18 mouse cellular contexts compared by ENCODE assay signal in the genomic region with DNA sequence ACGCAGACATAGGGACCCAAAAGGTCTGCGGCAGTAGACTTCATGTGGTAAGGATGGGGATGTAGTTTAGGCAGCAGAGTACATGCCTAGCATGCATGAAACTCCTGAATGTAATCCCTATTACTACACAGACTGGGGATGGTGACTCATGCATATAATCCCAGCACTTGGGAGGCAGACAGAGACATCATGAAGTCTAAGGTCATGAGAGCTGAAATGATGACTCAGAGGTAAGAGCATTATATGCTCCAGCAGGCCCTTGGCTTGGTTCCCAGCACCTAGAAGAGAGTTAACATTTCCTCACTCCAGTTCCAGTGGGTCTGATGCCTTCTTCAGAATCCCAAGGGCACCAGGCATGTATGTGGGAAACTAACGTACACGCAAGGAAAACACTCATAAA.
DNase-seq lines count a peak whose midpoint lies in the region; ATAC-seq and TF ChIP-seq lines count a peak whose summit lies in the region.
"Had no signal": no experiment of that assay in that cellular context is flagged by ENCODE, and none has a peak within 500 bp of the region (broad histone marks: within the 10 kb centered on the region; RNA-seq: fewer than 3 reads in every experiment).

No protein-coding gene starts in this region.

- H3K27me3 ChIP-seq in Patski: no peaks in the 10 kb centered on the region
- H3K27me3 ChIP-seq: embryonic facial prominence, embryonic 12.5 days; forebrain, embryonic 15.5 days; heart, embryonic 15.5 days; hindbrain, embryonic 15.5 days had no signal

- DNase-seq in cerebellum, postnatal 10 days: peak; percentile 39 to 40
- no peak for DNase-seq in cerebellum, adult 9-10 months
- DNase-seq in 3T3-L1 (ENCODE audit: low read depth, low spot score) (peak; percentile 21), Patski (ENCODE audit: low read depth, low spot score) (peak; percentile 92)
- peak; percentile 23 for DNase-seq in adrenal gland, postnatal 25 days
- no peak for DNase-seq in frontal cortex, postnatal 14 days (ENCODE audit: low spot score in 2 of 2)
- no peak for DNase-seq in right cerebral cortex, postnatal 10 days (ENCODE audit: low spot score in 2 of 2)
- DNase-seq: B cell, adult 2 months; cerebellum, adult 2 months; gastrocnemius, postnatal 10 days; heart, adult 18-20 months; heart, postnatal 36 days; kidney, adult 11 months had no signal

- in situ Hi-C loops in Patski (cut with MboI; ENCODE audit: low pct_unique_long_range_greater_than_20kb): loop anchor here (25.0 kb wide), 1 partner anchor 355 kb away; no protein-coding TSS in a partner anchor

- TF ChIP-seq CTCF in Patski (IDR thresholded peaks at IDR 0.05): no peak

- peak; percentile 95 for ATAC-seq in Patski
- ATAC-seq: CD4-positive, CD25-positive, alpha-beta regulatory T cell, adult 4 months; forebrain, embryonic 15.5 days had no signal

- CTCF ChIA-PET in Patski (lab: Charles Lee): no interaction called here

- POLR2A ChIA-PET in Patski (lab: Charles Lee): no interaction called here

Comparison
In these comparisons a context has a peak if more than half of its experiments do, and no peak if none do; other contexts are left out.
1. DNase-seq: peak in cerebellum, postnatal 10 days (2 of 2), 3T3-L1 (single experiment), Patski (single experiment) and adrenal gland, postnatal 25 days (single experiment); none in cerebellum, adult 9-10 months (single experiment), frontal cortex, postnatal 14 days (0 of 2) and right cerebral cortex, postnatal 10 days (0 of 2).